Mouse (Mus musculus): ENCODE results near the gene Dcun1d1.

Dcun1d1 gene

GRCm38 (mm10) chr3:35931359-35931758 is 5.9 kb downstream of the Dcun1d1 start:
- DNase-seq (ENCODE audit: low read depth, low spot score) = no peak

DNA sequence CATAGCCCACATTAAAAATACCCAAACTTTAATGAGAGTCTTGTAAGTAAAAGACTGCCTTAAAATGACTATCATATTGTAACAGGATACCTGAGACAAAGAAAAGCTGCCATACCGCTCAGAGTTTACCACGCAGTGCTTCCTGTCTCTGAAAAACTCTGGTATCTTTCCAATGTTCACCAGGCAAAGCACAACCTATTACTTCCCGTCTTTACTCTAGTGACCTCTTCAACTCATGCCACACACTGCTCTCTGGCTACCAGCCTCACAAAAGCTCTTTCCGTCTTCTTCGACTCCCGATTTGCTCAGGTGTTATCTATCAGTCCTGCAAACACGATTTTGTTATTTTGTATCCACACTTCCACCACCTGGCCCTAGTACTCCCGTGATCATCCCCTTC is 7.4 kb downstream of the Dcun1d1 start:
- DNase-seq (ENCODE audit: low read depth, low spot score) = no peak

DNA sequence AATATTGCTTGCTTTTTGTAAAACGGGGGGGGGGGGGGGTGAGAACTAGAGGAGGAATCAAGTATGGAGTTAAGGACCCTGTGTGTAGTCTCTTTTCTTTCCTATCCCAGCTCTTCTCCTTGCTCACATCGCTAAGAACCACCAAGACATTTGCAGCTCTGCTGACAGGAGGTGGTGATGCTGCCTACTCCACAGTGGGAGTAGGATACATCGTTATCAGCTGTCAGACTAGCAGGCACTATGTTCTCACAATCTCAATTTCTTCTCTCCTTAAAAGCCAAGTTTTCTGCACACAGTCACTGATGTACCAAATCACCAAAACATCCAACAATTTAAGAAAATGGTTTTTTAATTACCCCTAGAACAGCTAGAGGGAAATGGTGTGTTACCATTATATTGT is 7.8 kb downstream of the Dcun1d1 start:
- no peak for DNase-seq (ENCODE audit: low read depth, low spot score)

- no peak for DNase-seq (ENCODE audit: low read depth, low spot score)
These were observed 11.4 kb downstream of the Dcun1d1 start for GRCm38 (mm10) chr3:35925852-35926251.

- DNase-seq (ENCODE audit: low read depth, low spot score) = no peak
These were observed 13.2 kb downstream of the Dcun1d1 start for GRCm38 (mm10) chr3:35924007-35924406.

DNA sequence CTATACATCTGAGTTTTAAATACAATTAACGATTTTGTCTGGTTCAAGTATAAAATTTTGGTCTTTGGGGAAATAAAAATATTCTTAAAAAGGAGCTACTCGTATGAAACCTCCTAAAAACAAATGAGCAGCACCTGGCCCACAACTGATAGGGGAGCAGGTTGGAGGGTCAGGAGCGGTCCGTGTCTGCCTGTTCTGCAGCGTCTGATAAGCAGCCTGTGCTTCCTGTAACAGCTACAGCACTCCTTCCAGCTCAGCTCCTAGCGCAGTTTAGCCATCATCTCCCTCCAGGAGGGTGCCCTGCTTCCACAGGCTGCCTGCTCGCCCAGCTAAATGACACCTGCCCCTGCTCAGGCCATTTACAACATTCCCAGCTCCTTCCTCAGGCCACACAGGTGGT is 13.8 kb downstream of the Dcun1d1 start:
- DNase-seq (ENCODE audit: low read depth, low spot score) = no peak

DNA sequence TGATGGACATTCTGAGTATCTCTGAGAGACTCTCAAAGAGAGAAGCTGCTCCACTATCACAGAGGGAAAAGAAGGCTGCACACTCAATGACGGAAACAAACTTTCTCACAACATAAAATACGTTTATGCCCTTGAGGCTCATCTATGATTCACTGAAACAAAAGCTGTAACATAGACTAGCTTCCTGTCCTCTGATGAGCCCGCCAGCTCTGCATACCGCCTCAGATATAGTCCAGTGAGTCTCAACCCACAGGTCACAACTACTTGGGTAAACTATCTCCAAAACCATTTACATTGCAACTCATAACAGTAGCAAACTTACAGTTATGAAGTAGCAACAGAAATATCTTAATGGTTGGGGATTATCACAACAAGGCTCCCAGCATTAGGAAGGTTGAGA is 14.7 kb downstream of the Dcun1d1 start:
- DNase-seq (ENCODE audit: low read depth, low spot score) = no peak

DNA sequence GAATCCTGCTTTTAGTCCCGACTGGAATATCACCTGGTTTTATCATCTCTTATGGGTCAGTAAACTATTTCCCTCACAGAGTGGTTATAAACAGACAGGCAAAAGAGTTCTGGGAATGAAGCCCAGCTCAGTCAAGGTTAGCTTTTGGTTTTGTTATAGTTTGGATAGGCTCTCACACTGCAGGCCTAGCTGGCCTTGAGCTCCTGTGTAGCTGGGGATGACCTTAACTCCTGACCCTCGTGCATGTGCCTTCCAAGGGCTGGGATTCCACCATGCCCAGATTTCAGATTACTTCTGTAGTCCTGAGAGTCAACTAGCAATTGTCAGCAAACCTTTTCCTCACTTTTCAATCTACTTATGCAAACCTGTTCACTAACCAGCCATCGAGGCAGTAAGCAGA is 19.0 kb downstream of the Dcun1d1 start:
- DNase-seq (ENCODE audit: low read depth, low spot score) = no peak

- no peak for DNase-seq (ENCODE audit: low read depth, low spot score)
These were observed 28.1 kb downstream of the Dcun1d1 start for GRCm38 (mm10) chr3:35908982-35909680.

GRCm38 (mm10) chr3:35900555-35901204 is 36.6 kb downstream of the Dcun1d1 start:
- DNase-seq (ENCODE audit: low read depth, low spot score) = no peak

DNA sequence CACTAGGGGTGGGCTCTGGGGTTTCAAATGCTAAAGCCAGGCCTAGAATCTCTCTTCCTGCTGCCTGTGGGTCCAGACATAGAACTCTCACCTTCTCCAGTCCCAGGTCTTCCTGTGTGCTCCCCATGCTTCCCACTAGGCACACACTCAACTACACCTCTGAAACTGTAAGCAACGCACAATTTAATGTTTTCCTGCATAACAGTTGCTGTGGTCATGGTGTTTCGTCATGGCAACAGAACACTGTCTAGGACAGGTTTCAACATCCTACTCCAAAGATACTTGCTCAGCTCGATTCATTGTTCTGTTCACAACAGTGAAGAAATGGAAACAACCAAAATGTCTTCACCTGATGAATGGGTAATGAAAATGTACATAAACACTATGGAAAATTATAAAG is 38.1 kb downstream of the Dcun1d1 start:
- no peak for DNase-seq (ENCODE audit: low read depth, low spot score)

- no peak for DNase-seq (ENCODE audit: low read depth, low spot score)
These were observed 39.3 kb downstream of the Dcun1d1 start for GRCm38 (mm10) chr3:35897900-35898299.

GRCm38 (mm10) chr3:35893156-35893555 is 44.1 kb downstream of the Dcun1d1 start:
- no peak for DNase-seq (ENCODE audit: low read depth, low spot score)

- DNase-seq (ENCODE audit: low read depth, low spot score) = no peak
These were observed 46.1 kb downstream of the Dcun1d1 start for GRCm38 (mm10) chr3:35891123-35891522.

DNA sequence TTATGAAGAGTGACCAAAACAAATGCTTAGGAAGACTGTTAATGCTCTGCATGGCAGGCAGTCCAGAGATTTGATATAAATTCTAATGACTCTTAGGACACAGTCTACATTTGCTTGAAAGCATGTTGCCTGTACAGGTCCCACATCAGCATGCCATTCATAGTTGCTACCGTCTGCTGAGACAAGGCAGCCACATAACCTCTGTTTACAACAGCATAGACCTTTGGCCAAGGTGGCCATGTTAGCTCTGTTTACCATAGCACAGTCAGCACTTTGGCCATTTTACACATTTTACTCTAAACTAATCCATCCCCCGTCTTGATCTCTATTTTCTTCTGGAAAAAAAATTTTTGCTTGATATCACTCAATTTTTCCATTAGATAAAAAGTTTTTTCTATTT is 47.7 kb downstream of the Dcun1d1 start:
- no peak for DNase-seq (ENCODE audit: low read depth, low spot score)

DNA sequence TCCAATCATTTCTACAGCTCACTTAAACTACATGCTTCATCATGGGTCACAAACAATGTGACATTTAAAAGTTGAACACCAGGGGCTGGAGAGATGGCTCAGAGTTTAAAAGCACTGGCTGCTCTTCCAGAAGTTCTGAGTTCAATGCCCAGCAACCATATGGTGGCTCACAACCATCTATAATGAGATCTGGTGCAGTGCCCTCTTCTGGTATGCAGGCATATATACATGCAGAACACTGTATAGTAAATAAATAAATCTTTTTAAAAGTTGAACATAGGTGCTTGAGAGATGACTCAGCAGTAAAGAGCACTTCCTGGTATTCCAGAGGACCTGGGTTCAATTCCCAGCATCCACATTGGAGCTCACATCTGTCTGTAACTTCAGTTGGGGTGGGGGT is 54.0 kb downstream of the Dcun1d1 start:
- DNase-seq (ENCODE audit: low read depth, low spot score) = no peak

DNA sequence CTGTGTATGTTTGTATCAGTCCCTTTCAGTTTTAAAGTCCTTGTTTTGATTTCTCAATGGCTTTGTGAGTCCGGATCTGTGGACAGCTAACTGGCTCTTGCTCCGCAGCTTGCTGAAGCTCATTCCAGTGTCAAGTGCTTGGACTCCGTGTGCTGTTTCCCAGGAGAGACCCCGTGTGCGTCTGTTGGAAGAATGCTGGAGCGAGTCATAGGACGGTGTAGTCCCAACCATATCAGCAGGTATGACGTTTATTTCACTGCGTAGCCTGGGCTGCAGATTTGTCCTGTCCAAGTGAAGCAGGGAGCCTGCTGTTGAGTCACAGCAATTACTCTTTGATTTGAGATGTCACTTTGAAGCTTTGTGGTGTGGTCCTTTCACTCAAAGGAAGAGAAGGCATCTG is 87.9 kb downstream of the Dcun1d1 start:
- no peak for DNase-seq (ENCODE audit: low read depth, low spot score)
